Mouse (Mus musculus) E14TG2a.4 (cell line): Measurements from ENCODE around the gene Ccdc7b.
"Not testable (repeated sequence)": the region's sequence is repeated elsewhere in the genome, so short reads cannot be mapped to it uniquely, and the experiment has no call there.

Source experiments
- CTCF ChIP-seq: conservative IDR thresholded peaks from 2 replicates; pipeline ENCODE4 v1.5.1; 2014; ENCODE audit warnings: low read length
- NANOG ChIP-seq: IDR thresholded peaks from 2 replicates; pipeline ENCODE4 v1.6.1; 2014; ENCODE audit warnings: borderline replicate concordance, low read length, mixed read lengths
- POU5F1 ChIP-seq: IDR thresholded peaks from 2 replicates; pipeline ENCODE4 v1.6.1; 2014; ENCODE audit warnings: low read length, borderline replicate concordance

- not testable (repeated sequence) for TF ChIP-seq CTCF, POU5F1, NANOG
Measured at GRCm38 (mm10) chr8:129065417-129065816, 1.5 kb upstream of the Ccdc7b start, which contains the start of gene Ccdc7a.
